Mouse (Mus musculus): ENCODE data around the gene Tcp10b. TPM values are rescaled to one million over a fixed set of nuclear protein-coding genes. Genes with fewer than 3 reads are reported as not detected.
"Not testable (repeated sequence)": the region's sequence is repeated elsewhere in the genome, so short reads cannot be mapped to it uniquely, and the experiment has no call there.

Tcp10b gene
- total RNA-seq, 2 experiments from 2014 or later: 1.6 TPM; not detected in 1

- not testable (repeated sequence) for ATAC-seq (replicated peaks; ENCODE audit: low FRiP score, poor library complexity, severe bottlenecking)
These were observed 70.8 kb downstream of the Tcp10b start, which contains the start of gene Unc93a for GRCm38 (mm10) chr17:13131710-13132109. TSS of gene Unc93a (minus strand) at chr17:13131810.

Other genes starting within 250 kb of the Tcp10b start
- not detected in 2 replicates for gene Mas1, start 193.0 kb upstream of the Tcp10b start, total RNA-seq (2015; ENCODE audit: low replicate concordance)
- not detected in 2 replicates for gene Mas1, start 193.0 kb upstream of the Tcp10b start, total RNA-seq (2017; ENCODE audit: low replicate concordance)
- not detected in 2 replicates for gene Mrgprh, start 185.1 kb upstream of the Tcp10b start, total RNA-seq (2015; ENCODE audit: low replicate concordance)
- gene Mrgprh, start 185.1 kb upstream of the Tcp10b start, total RNA-seq (2017; ENCODE audit: low replicate concordance): not detected in 2 replicates
- not detected in 2 replicates for gene Pnldc1, start 150.9 kb upstream of the Tcp10b start, total RNA-seq (2015; ENCODE audit: low replicate concordance)
- not detected in 2 replicates for gene Pnldc1, start 150.9 kb upstream of the Tcp10b start, total RNA-seq (2017; ENCODE audit: low replicate concordance)
- gene Tcp1, start 145.4 kb upstream of the Tcp10b start, total RNA-seq (2015; ENCODE audit: low replicate concordance): 98.2 and 107 TPM in 2 replicates
- 117 and 145 TPM in 2 replicates for gene Tcp1, start 145.4 kb upstream of the Tcp10b start, total RNA-seq (2017; ENCODE audit: low replicate concordance)
- gene Mrpl18, start 144.8 kb upstream of the Tcp10b start, total RNA-seq (2015; ENCODE audit: low replicate concordance): 44.4 and 51.4 TPM in 2 replicates
- 33.6 and 46.0 TPM in 2 replicates for gene Mrpl18, start 144.8 kb upstream of the Tcp10b start, total RNA-seq (2017; ENCODE audit: low replicate concordance)
- gene Acat3, start 120.5 kb upstream of the Tcp10b start, total RNA-seq (2015; ENCODE audit: low replicate concordance): not detected in 2 replicates
- gene Acat3, start 120.5 kb upstream of the Tcp10b start, total RNA-seq (2017; ENCODE audit: low replicate concordance): not detected in 2 replicates
- gene Acat2, start 100.4 kb upstream of the Tcp10b start, total RNA-seq (2015; ENCODE audit: low replicate concordance): 1.0 and 3.1 TPM in 2 replicates
- 5.2 and 7.1 TPM in 2 replicates for gene Acat2, start 100.4 kb upstream of the Tcp10b start, total RNA-seq (2017; ENCODE audit: low replicate concordance)
- gene Wtap, start 66.9 kb upstream of the Tcp10b start, total RNA-seq (2015; ENCODE audit: low replicate concordance): 36.1 and 36.2 TPM in 2 replicates
- gene Wtap, start 66.9 kb upstream of the Tcp10b start, total RNA-seq (2017; ENCODE audit: low replicate concordance): 37.9 and 68.2 TPM in 2 replicates
- 22.2 and 45.7 TPM in 2 replicates for gene Sod2, start 54.3 kb upstream of the Tcp10b start, total RNA-seq (2015; ENCODE audit: low replicate concordance)
- 8.3 and 21.9 TPM in 2 replicates for gene Sod2, start 54.3 kb upstream of the Tcp10b start, total RNA-seq (2017; ENCODE audit: low replicate concordance)
- gene Gpr31b, start 8.8 kb upstream of the Tcp10b start, total RNA-seq (2015; ENCODE audit: low replicate concordance): 1.0 TPM in 1 of 2 replicates, not detected in the other
- gene Gpr31b, start 8.8 kb upstream of the Tcp10b start, total RNA-seq (2017; ENCODE audit: low replicate concordance): not detected in 2 replicates
- gene Unc93a, start 70.7 kb downstream of the Tcp10b start, total RNA-seq (2015; ENCODE audit: low replicate concordance): not detected in 2 replicates
- not detected in 2 replicates for gene Unc93a, start 70.7 kb downstream of the Tcp10b start, total RNA-seq (2017; ENCODE audit: low replicate concordance)
- not detected in 2 replicates for gene Smok2a, start 160.1 kb downstream of the Tcp10b start, total RNA-seq (2015; ENCODE audit: low replicate concordance)
- not detected in 2 replicates for gene Smok2a, start 160.1 kb downstream of the Tcp10b start, total RNA-seq (2017; ENCODE audit: low replicate concordance)
- gene Smok2b, start 169.2 kb downstream of the Tcp10b start, total RNA-seq (2015; ENCODE audit: low replicate concordance): not detected in 2 replicates
- 1.4 TPM in 1 of 2 replicates, not detected in the other for gene Smok2b, start 169.2 kb downstream of the Tcp10b start, total RNA-seq (2017; ENCODE audit: low replicate concordance)